Mouse (Mus musculus) gastrocnemius, adult 18-20 months (tissue): ENCODE measurements around the gene Mcfd2. TPM values are rescaled to one million over a fixed set of nuclear protein-coding genes. Genes with fewer than 3 reads are reported as not detected.

Experiments
- DNase-seq: peaks from one replicate; pipeline ENCODE4 v3.0.0; 2021; ENCODE audit warnings: low spot score
- total RNA-seq, 2 experiments: library from RNA; stranded (reverse); gene quantifications; 2 replicates each; pipeline ENCODE4 v1.2.3; 2021

Mcfd2 gene
- total RNA-seq, 2 experiments from 2014 or later, result 20.9 to 27.6 TPM

GRCm38 (mm10) chr17:87237826-87238225 is 27.9 kb downstream of the Mcfd2 start:
- no peak for DNase-seq

- DNase-seq, result no peak
Observed at GRCm38 (mm10) chr17:87236725-87237650, 28.7 kb downstream of the Mcfd2 start.

GRCm38 (mm10) chr17:87235019-87235418 is 30.7 kb downstream of the Mcfd2 start:
- no peak for DNase-seq

- no peak for DNase-seq
Observed at GRCm38 (mm10) chr17:87227878-87228277, 37.9 kb downstream of the Mcfd2 start.

DNA sequence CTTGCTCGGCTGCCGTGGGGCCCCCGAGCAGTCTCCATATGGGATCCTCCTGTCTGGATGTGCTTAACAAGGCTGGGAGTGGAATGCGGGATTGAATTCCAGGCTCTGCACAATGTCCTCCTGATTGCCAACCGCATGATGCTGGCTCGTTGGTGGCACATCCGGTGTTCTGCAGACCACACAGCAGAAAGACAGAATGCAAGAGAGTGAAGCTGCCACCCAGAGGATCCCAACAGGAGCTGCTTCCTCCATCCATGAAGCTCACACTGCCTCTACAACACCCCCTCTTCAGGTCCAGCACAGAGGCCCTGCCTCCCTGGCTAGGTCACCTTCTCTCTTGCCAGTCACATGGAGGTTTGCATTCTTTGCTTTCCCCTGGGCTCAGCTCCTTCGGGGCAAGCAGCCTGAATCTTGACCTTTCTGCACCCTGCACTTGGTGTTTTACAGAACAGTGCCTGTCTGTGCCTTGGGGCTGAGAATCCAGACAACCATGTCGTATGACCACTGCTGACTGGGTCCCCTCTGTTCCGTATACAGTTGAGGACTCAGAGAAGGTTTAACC is 39.6 kb downstream of the Mcfd2 start:
- no peak for DNase-seq

DNA sequence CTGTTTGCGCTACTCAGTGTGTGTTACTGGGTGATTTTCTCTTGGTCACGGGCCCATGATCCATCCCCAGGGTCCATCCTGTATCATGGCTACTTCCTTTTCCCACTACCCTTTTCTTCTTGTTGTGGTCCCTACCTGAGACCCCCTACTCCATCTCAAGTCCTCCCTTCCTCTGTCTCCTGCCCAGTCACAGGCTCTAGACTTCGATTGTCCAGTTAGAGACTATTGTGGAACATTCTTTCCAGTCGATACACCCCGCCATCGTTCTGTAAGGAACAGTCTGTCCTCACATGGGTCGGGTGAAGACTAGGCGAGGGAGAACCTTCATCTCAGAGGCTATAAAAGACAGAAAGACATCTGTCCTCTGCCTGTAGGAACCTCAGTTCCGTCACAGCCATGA is 40.4 kb downstream of the Mcfd2 start:
- no peak for DNase-seq

DNA sequence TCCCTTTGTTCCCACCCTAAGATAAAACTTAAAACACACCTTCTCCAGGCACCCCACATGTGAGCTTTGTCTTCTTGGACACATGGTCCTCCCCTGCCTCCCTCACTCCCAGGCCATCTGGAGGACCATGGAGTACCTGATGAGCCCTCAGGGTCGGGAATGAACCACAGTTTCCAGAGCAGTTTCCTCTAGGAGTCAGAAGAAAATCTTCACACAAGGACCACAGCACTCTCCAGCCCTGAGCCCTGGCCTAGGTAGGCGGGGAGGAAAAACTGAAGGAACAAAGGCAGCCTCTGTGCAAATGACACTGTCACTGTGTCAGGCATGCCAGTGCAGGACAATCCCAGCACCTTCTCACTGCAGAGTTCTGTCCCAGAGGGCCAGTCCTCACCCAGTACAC is 41.3 kb downstream of the Mcfd2 start:
- DNase-seq, result no peak

DNA sequence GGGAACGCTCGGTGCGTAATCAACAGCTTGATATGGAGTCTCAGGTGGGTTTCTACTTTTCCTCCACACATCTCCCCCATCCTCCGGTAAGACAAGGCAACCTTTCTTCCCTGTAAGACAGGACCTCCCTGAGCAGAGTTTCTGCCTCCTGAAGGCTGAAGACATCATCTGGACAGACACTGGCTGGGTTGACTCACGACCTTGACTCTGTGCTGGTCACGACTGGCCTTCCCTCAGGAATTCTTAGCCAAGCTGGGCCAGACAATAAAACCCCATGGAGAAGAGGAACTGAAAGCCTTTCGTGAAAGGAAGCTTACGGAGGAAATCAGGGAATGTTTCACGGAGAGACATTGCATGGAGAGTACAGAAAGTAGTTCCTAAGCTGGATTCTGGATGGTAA is 46.3 kb downstream of the Mcfd2 start:
- DNase-seq, result no peak

DNA sequence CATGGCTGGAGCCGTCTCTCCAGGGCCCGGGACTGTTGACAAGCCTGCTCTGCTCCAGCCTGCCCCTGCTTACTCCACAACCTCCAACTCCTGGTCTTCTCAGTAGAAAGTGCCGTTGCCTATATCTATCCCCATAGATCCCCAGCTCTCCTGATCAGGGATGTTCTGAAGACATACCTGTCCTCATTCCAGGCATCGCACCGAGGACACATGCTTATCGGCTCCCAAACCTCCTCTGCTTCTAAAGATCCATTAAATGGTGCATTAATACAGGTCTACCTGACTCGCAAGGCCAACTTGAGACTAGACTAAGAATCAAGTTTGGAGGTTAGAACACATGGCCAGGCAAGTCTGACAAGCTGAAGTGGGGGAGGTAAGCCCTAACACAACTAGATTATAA is 51.2 kb downstream of the Mcfd2 start:
- DNase-seq, result no peak

DNA sequence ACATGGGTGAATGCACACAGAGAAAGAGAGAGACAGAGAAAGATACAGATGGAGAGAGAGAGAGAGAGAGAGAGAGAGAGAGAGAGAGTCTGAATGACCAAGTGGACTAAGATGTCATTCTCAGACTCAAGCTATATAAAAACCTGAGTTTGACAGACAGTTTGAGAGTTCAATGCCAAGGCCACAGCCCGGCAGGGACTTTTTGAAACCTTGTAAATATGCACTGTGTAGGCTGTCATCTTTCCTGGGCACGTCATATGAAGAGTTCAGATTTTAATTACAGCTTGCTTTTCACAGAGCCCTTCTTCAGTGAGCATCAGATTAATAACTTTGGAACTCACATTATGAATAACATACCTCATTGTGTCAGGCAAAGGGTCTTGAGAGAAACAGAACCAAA is 55.2 kb downstream of the Mcfd2 start:
- DNase-seq, result no peak

DNA sequence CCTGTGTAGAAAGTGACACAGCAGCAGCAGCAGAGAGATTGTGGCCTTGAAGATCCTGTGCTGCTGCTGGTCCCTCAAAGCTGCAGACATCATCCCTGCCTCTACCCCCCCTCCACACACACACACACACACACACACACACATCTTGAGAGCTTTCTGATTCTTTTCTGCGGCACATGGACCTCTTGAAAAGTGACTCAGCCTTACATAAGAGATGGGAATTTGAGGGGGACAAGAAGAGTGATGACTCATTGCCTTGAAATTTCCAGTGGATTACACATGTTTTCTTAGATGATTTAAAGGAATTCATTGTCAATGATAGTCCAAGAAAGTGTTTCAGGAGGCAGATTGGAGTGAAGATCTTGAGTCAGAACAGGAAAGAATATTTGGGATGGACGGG is 58.9 kb downstream of the Mcfd2 start:
- DNase-seq, result no peak

Other genes starting within 250 kb of the Mcfd2 start
- 1 to 10 TPM; 1.6 to 2.7 TPM for gene Pigf, start 240.5 kb downstream of the Mcfd2 start, total RNA-seq
- 10 to 100 TPM; 46.6 to 47.1 TPM for gene Cript, start 240.4 kb downstream of the Mcfd2 start, total RNA-seq
- 10 to 100 TPM; 12.6 to 16.5 TPM for gene Socs5, start 158.3 kb downstream of the Mcfd2 start, total RNA-seq
- 10 to 100 TPM in 1 of 2 experiments, 1 to 10 TPM in 1; 8.6 to 10.6 TPM for gene Ttc7, start 17.0 kb upstream of the Mcfd2 start, total RNA-seq
- gene Stpg4, start 161.8 kb upstream of the Mcfd2 start, total RNA-seq, result not detected
- 100 to 1,000 TPM; 180 to 209 TPM for gene Calm2, start 181.0 kb upstream of the Mcfd2 start, total RNA-seq